Mouse (Mus musculus) heart, embryonic 11.5 days (tissue): ENCODE measurements around the gene Trir. TPM values are rescaled to one million over a fixed set of nuclear protein-coding genes. Genes with fewer than 3 reads are reported as not detected.

Experiments
- ATAC-seq: fragments of 200-750 bp; cut with Nextera tagmentation; replicated peaks from 2 replicates; pipeline ENCODE4 v1.8.0; 2017; ENCODE audit warnings: moderate library complexity; ENCODE audit not compliant: insufficient number of reproducible peaks, low FRiP score, low TSS enrichment
- H3K27ac ChIP-seq: fragments of 300-500 bp; sonication (generic); 2 replicates; pipeline ENCODE4 v1.5.1; 2014; ENCODE audit warnings: mild to moderate bottlenecking, low read depth, low read length
- H3K27me3 ChIP-seq: fragments of 300-500 bp; sonication (generic); 2 replicates; pipeline ENCODE4 v1.6.1; 2014; ENCODE audit warnings: mild to moderate bottlenecking, low read length, mixed read lengths; ENCODE audit not compliant: control insufficient read depth, insufficient read depth
- H3K36me3 ChIP-seq: fragments of 300-500 bp; sonication (generic); 2 replicates; pipeline ENCODE4 v1.6.1; 2014; ENCODE audit warnings: mild to moderate bottlenecking, low read length, moderate library complexity, mixed read lengths; ENCODE audit not compliant: control insufficient read depth, insufficient read depth
- H3K4me1 ChIP-seq: fragments of 300-500 bp; sonication (generic); 2 replicates; pipeline ENCODE4 v1.6.1; 2014; ENCODE audit warnings: low read length; ENCODE audit not compliant: control insufficient read depth, insufficient read depth
- H3K4me2 ChIP-seq: fragments of 300-500 bp; sonication (generic); 2 replicates; pipeline ENCODE4 v1.6.1; 2014; ENCODE audit warnings: mild to moderate bottlenecking, moderate library complexity
- H3K4me3 ChIP-seq: fragments of 300-500 bp; sonication (generic); 2 replicates; pipeline ENCODE4 v1.5.1; 2014; ENCODE audit warnings: low read depth, low read length
- H3K9ac ChIP-seq: fragments of 300-500 bp; sonication (generic); 2 replicates; pipeline ENCODE4 v1.6.1; 2014; ENCODE audit warnings: mild to moderate bottlenecking, low read depth, low read length, moderate library complexity
- H3K9me3 ChIP-seq: fragments of 300-500 bp; sonication (generic); replicated peaks from 2 replicates; pipeline ENCODE4 v1.6.1; 2016; ENCODE audit warnings: low read length; ENCODE audit not compliant: control insufficient read depth
- WGBS: fragments of 180-500 bp; shearing (Covaris S2); extraction: QIAGEN DNeasy Blood & Tissue Kit; methylation state at CpG from one replicate; pipeline ENCODE4 v1.1.7; 2014; ENCODE audit not compliant: insufficient replicate concordance; 5-methylcytosine and 5-hydroxymethylcytosine counted together
- polyA plus RNA-seq: library from polyadenylated mRNA; unstranded; fragments of >200 nt; fragmentation: Nextera tagmentation; extraction: Ambion mirVana; gene quantifications from 2 replicates; pipeline ENCODE4 v1.2.1, GENCODE M21; 2014

The Trir gene
- polyA plus RNA-seq, 1 experiment from 2014 or later, result 101 TPM

GRCm38 (mm10) chr8:84982499-84983011 is 44.1 kb upstream of the Trir start:
- no peaks in the 10 kb centered on the region for H3K36me3 ChIP-seq
- H3K4me3 ChIP-seq, result no peak overlapping the region
- 50% methylated on average over 3 of the region's 3 CpGs for WGBS
- H3K4me1 ChIP-seq, result peaks cover 57% of the 10 kb centered on the region
- H3K4me2 ChIP-seq, result no peak overlapping the region
- ATAC-seq, result no peak
- H3K27ac ChIP-seq, result no peak overlapping the region
- H3K27me3 ChIP-seq, result 0 out of 2 replicates have a peak, but pooled peaks cover 3% of the 10 kb centered on the region
- H3K9me3 ChIP-seq, result no peaks in the 10 kb centered on the region
- no peak overlapping the region for H3K9ac ChIP-seq

- Histone ChIP-seq H3K4me3 (peak overlapping the region; percentile 56), H3K27me3 (0 out of 2 replicates have a peak, but pooled peaks cover 3% of the 10 kb centered on the region), H3K9me3 (no peaks in the 10 kb centered on the region), H3K27ac (peak overlapping the region; percentile 74), H3K4me2 (peak overlapping the region; percentile 98), H3K4me1 (peaks cover 44% of the 10 kb centered on the region), H3K36me3 (no peaks in the 10 kb centered on the region), H3K9ac (peak overlapping the region; percentile 52)
- 0 out of 2 replicates have a peak, but pooled peaks have one; percentile 5 for ATAC-seq
- 6% methylated on average over 16 of the region's 16 CpGs for WGBS
These were observed 42.2 kb upstream of the Trir start for GRCm38 (mm10) chr8:84984294-84985048.

- peak overlapping the region; percentile 56 for H3K4me3 ChIP-seq
- 2% methylated on average over 23 of the region's 23 CpGs for WGBS
- 0 out of 2 replicates have a peak, but pooled peaks cover 3% of the 10 kb centered on the region for H3K27me3 ChIP-seq
- peaks cover 40% of the 10 kb centered on the region for H3K4me1 ChIP-seq
- no peak for ATAC-seq
- H3K9ac ChIP-seq, result peak overlapping the region; percentile 67
- H3K27ac ChIP-seq, result peak overlapping the region; percentile 74
- no peaks in the 10 kb centered on the region for H3K9me3 ChIP-seq
- H3K36me3 ChIP-seq, result no peaks in the 10 kb centered on the region
- H3K4me2 ChIP-seq, result peak overlapping the region; percentile 98
These were observed 41.5 kb upstream of the Trir start for GRCm38 (mm10) chr8:84985049-84985683.

- Histone ChIP-seq H3K4me2 (peak overlapping the region; percentile 98), H3K36me3 (no peaks in the 10 kb centered on the region), H3K9me3 (no peaks in the 10 kb centered on the region), H3K27ac (peak overlapping the region; percentile 54), H3K27me3 (0 out of 2 replicates have a peak, but pooled peaks cover 3% of the 10 kb centered on the region), H3K4me3 (peak overlapping the region; percentile 56), H3K9ac (peak overlapping the region; percentile 67), H3K4me1 (peaks cover 36% of the 10 kb centered on the region)
- peak; percentile 39 for ATAC-seq
- under 1% methylated on average over 53 of the region's 53 CpGs for WGBS
These were observed 40.8 kb upstream of the Trir start for GRCm38 (mm10) chr8:84985684-84986378.

GRCm38 (mm10) chr8:84986379-84986945 is 40.2 kb upstream of the Trir start:
- H3K36me3 ChIP-seq, result no peaks in the 10 kb centered on the region
- peak overlapping the region; percentile 56 for H3K4me3 ChIP-seq
- peak overlapping the region; percentile 98 for H3K4me2 ChIP-seq
- 35% methylated on average over 8 of the region's 8 CpGs for WGBS
- H3K4me1 ChIP-seq, result peaks cover 31% of the 10 kb centered on the region
- 0 out of 2 replicates have a peak, but pooled peaks cover 3% of the 10 kb centered on the region for H3K27me3 ChIP-seq
- peak overlapping the region; percentile 67; the same call in 1 of the 2 replicates for H3K9ac ChIP-seq
- H3K27ac ChIP-seq, result peak overlapping the region; percentile 54
- ATAC-seq, result no peak
- no peaks in the 10 kb centered on the region for H3K9me3 ChIP-seq

GRCm38 (mm10) chr8:84987388-84987787 is 39.2 kb upstream of the Trir start:
- Histone ChIP-seq H3K9ac (no peak overlapping the region), H3K27ac (no peak overlapping the region), H3K4me3 (no peak overlapping the region), H3K9me3 (no peaks in the 10 kb centered on the region), H3K27me3 (no peaks in the 10 kb centered on the region), H3K4me2 (no peak overlapping the region), H3K4me1 (peaks cover 24% of the 10 kb centered on the region), H3K36me3 (no peaks in the 10 kb centered on the region)
- 80% methylated on average over 5 of the region's 5 CpGs for WGBS
- no peak for ATAC-seq

- Histone ChIP-seq H3K4me2 (no peak overlapping the region), H3K27me3 (no peaks in the 10 kb centered on the region), H3K4me3 (no peak overlapping the region), H3K27ac (no peak overlapping the region), H3K36me3 (no peaks in the 10 kb centered on the region), H3K9me3 (no peaks in the 10 kb centered on the region), H3K4me1 (peaks cover 24% of the 10 kb centered on the region), H3K9ac (no peak overlapping the region)
- WGBS, result 61% methylated on average over 2 of the region's 2 CpGs
- ATAC-seq, result no peak
These were observed 38.7 kb upstream of the Trir start for GRCm38 (mm10) chr8:84987903-84988302.

- peaks cover 22% of the 10 kb centered on the region for H3K4me1 ChIP-seq
- H3K36me3 ChIP-seq, result no peaks in the 10 kb centered on the region
- no peaks in the 10 kb centered on the region for H3K9me3 ChIP-seq
- H3K27ac ChIP-seq, result no peak overlapping the region
- H3K27me3 ChIP-seq, result peaks cover 2% of the 10 kb centered on the region
- H3K4me3 ChIP-seq, result no peak overlapping the region
- no peak for ATAC-seq
- peak overlapping the region; percentile 99 for H3K4me2 ChIP-seq
- H3K9ac ChIP-seq, result no peak overlapping the region
- 14% methylated on average over 15 of the region's 15 CpGs for WGBS
These were observed 37.3 kb upstream of the Trir start for GRCm38 (mm10) chr8:84989311-84989731.
